Mouse (Mus musculus) liver, embryonic 13.5 days (tissue): ENCODE results near the gene Ociad1. TPM values are rescaled to one million over a fixed set of nuclear protein-coding genes. Genes with fewer than 3 reads are reported as not detected.
A peak's percentile ranks its signal among the peaks of the same experiment; 100 is the strongest.
"Not testable (repeated sequence)": the region's sequence is repeated elsewhere in the genome, so short reads cannot be mapped to it uniquely, and the experiment has no call there.

ENCODE experiments used
- ATAC-seq: fragments of 200-750 bp; cut with Nextera tagmentation; 2 replicates; pipeline ENCODE4 v1.8.0; 2017; ENCODE audit warnings: low read depth, mild to moderate bottlenecking, moderate number of reproducible peaks, moderate library complexity
- DNase-seq: peaks from one replicate; pipeline ENCODE4 v3.0.0; 2022
- H3K27ac ChIP-seq: fragments of 300-500 bp; sonication (generic); 2 replicates; pipeline ENCODE4 v1.5.1; 2015; ENCODE audit warnings: moderate library complexity, mild to moderate bottlenecking, inconsistent platforms
- H3K27me3 ChIP-seq: fragments of 300-500 bp; sonication (generic); 2 replicates; pipeline ENCODE4 v1.6.1; 2015; ENCODE audit warnings: mild to moderate bottlenecking, inconsistent platforms
- H3K36me3 ChIP-seq: fragments of 300-500 bp; sonication (generic); 2 replicates; pipeline ENCODE4 v1.6.1; 2015; ENCODE audit warnings: mild to moderate bottlenecking, inconsistent platforms
- H3K4me1 ChIP-seq: fragments of 300-500 bp; sonication (generic); replicated peaks from 2 replicates; pipeline ENCODE4 v1.6.1; 2015; ENCODE audit warnings: inconsistent platforms
- H3K4me2 ChIP-seq: fragments of 300-500 bp; sonication (generic); 2 replicates; pipeline ENCODE4 v1.6.1; 2015; ENCODE audit warnings: inconsistent platforms, mild to moderate bottlenecking, moderate library complexity
- H3K4me3 ChIP-seq: fragments of 300-500 bp; sonication (generic); replicated peaks from 2 replicates; pipeline ENCODE4 v1.5.1; 2015; ENCODE audit warnings: mild to moderate bottlenecking, inconsistent platforms
- H3K9ac ChIP-seq: fragments of 300-500 bp; sonication (generic); 2 replicates; pipeline ENCODE4 v1.6.1; 2015; ENCODE audit warnings: mild to moderate bottlenecking, inconsistent platforms
- H3K9me3 ChIP-seq: fragments of 300-500 bp; sonication (generic); replicated peaks from 2 replicates; pipeline ENCODE4 v1.6.1; 2016; ENCODE audit warnings: inconsistent platforms
- WGBS: fragments of 180-500 bp; shearing (Covaris S2); methylation state at CpG from one replicate; pipeline ENCODE4 v1.1.7; 2015; ENCODE audit not compliant: insufficient replicate concordance; 5-methylcytosine and 5-hydroxymethylcytosine counted together
- polyA plus RNA-seq: library from polyadenylated mRNA; unstranded; fragments of >200 nt; fragmentation: Nextera tagmentation; extraction: Ambion mirVana; gene quantifications from 2 replicates; pipeline ENCODE4 v1.2.1, GENCODE M21; 2015

The Ociad1 gene
- polyA plus RNA-seq, 1 experiment from 2014 or later = 144 TPM

GRCm38 (mm10) chr5:73313591-73313990, 21.0 kb downstream of the Ociad1 start:
- H3K4me1 ChIP-seq = peaks cover 63% of the 10 kb centered on the region
- H3K27ac ChIP-seq = peak overlapping the region; percentile 87
- H3K27me3 ChIP-seq = no peaks in the 10 kb centered on the region
- 45% methylated on average over 10 of the region's 10 CpGs for WGBS
- no peaks in the 10 kb centered on the region for H3K9me3 ChIP-seq
- H3K4me2 ChIP-seq = peak overlapping the region; percentile 48
- no peak overlapping the region for H3K9ac ChIP-seq
- peak; percentile 53 for DNase-seq
- H3K36me3 ChIP-seq = peaks cover 75% of the 10 kb centered on the region
- peak; percentile 66 for ATAC-seq
- H3K4me3 ChIP-seq = 0 out of 2 replicates have a peak overlapping the region, but pooled peaks have one; percentile 3

- Histone ChIP-seq H3K27ac (peak overlapping the region; percentile 68), H3K4me2 (no peak overlapping the region), H3K4me3 (no peak overlapping the region), H3K27me3 (no peaks in the 10 kb centered on the region), H3K9me3 (no peaks in the 10 kb centered on the region), H3K9ac (no peak overlapping the region), H3K4me1 (peaks cover 64% of the 10 kb centered on the region), H3K36me3 (peaks cover 67% of the 10 kb centered on the region)
- DNase-seq (no peak), ATAC-seq (no peak)
- WGBS = 95% methylated on average over 2 of the region's 2 CpGs
Measured at GRCm38 (mm10) chr5:73314654-73315053, 22.1 kb downstream of the Ociad1 start.

GRCm38 (mm10) chr5:73319306-73319705, 26.7 kb downstream of the Ociad1 start:
- DNase-seq = no peak
- Histone ChIP-seq H3K36me3 (peaks cover 34% of the 10 kb centered on the region), H3K4me2 (no peak overlapping the region), H3K4me1 (peaks cover 24% of the 10 kb centered on the region), H3K27me3 (no peaks in the 10 kb centered on the region), H3K9ac (no peak overlapping the region), H3K4me3 (no peak overlapping the region), H3K27ac (0 out of 2 replicates have a peak overlapping the region, but pooled peaks have one; percentile 9), H3K9me3 (no peaks in the 10 kb centered on the region)
- no peak for ATAC-seq
- WGBS = 77% methylated on average over 5 of the region's 5 CpGs

DNA sequence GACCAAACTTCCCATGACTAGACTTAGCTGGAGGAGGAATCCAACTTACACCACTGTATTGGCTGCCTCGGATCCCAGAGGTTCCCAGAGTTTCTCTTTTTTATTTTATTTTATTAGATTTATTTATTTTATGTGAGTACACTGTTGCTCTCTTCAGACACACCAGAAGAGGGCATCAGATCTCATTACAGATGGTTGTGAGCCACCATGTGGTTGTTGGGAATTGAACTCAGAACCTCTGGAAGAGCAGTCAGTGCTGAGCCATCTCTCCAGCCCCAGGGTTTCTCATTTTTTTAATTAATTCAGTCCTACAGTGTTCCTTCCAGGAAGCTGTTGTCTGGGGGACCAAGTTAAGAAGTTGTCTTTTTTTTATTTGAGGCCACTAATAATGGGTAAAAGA, 30.1 kb downstream of the Ociad1 start:
- not testable (repeated sequence) for H3K9ac ChIP-seq, H3K4me3 ChIP-seq, H3K36me3 ChIP-seq, H3K4me1 ChIP-seq, H3K27me3 ChIP-seq, DNase-seq, H3K27ac ChIP-seq, H3K4me2 ChIP-seq, ATAC-seq, H3K9me3 ChIP-seq
- 73% methylated on average over 1 of the region's 1 CpGs for WGBS

DNA sequence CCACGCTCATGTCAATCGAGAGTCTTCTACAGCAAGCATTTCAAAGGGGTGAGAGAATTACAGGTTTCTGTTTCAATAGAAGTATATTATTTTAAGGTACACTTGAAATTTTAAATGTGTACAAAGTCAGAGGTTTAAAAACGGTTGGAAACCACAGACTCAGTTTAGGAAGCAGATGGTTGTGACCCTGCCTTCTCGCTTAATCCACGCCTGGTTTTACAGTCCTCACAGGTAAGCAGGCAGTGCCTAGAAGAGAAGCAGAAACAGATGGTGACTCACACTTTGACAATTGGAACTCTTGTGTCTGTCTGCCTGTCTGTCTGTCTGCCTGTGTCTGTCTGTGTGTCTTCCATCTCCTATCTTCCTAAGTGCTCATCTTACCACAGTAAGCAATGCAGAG, 31.0 kb downstream of the Ociad1 start:
- Histone ChIP-seq H3K27me3 (no peaks in the 10 kb centered on the region), H3K9me3 (no peaks in the 10 kb centered on the region), H3K4me3 (no peak overlapping the region), H3K4me2 (no peak overlapping the region), H3K36me3 (no peaks in the 10 kb centered on the region), H3K27ac (no peak overlapping the region), H3K4me1 (peaks cover 5% of the 10 kb centered on the region), H3K9ac (no peak overlapping the region)
- ATAC-seq (no peak), DNase-seq (no peak)
- WGBS = 58% methylated on average over 5 of the region's 5 CpGs

GRCm38 (mm10) chr5:73324526-73325170, 32.1 kb downstream of the Ociad1 start:
- Histone ChIP-seq H3K4me3 (no peak overlapping the region), H3K4me1 (no peaks in the 10 kb centered on the region), H3K27ac (no peak overlapping the region), H3K9ac (no peak overlapping the region), H3K27me3 (no peaks in the 10 kb centered on the region), H3K36me3 (no peaks in the 10 kb centered on the region), H3K9me3 (no peaks in the 10 kb centered on the region), H3K4me2 (no peak overlapping the region)
- 74% methylated on average over 8 of the region's 8 CpGs for WGBS
- no peak for DNase-seq
- no peak for ATAC-seq

DNA sequence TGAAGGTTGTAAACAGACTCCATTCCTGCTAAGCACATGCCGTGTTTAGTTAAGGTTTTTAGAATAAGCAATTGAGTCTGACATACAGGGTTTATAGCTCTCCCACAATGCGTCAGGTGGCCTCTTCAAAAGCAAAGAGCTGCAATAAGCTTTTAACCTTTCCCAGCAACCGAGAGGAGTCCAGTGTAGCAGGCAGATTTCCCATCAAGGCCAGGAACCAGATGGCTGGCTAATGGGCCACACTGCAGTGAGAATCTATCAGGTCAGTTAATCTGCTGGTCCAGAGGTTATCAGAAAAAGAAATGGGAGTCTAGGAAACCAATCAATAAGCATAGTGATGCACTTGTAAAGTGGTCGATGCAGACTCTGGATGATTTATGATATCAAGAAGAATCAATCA, 38.4 kb downstream of the Ociad1 start:
- no peak overlapping the region for H3K4me3 ChIP-seq
- H3K4me2 ChIP-seq = no peak overlapping the region
- no peaks in the 10 kb centered on the region for H3K36me3 ChIP-seq
- no peaks in the 10 kb centered on the region for H3K4me1 ChIP-seq
- H3K9ac ChIP-seq = no peak overlapping the region
- 57% methylated on average over 4 of the region's 4 CpGs for WGBS
- DNase-seq (no peak), ATAC-seq (no peak)
- no peaks in the 10 kb centered on the region for H3K9me3 ChIP-seq
- no peak overlapping the region for H3K27ac ChIP-seq
- no peaks in the 10 kb centered on the region for H3K27me3 ChIP-seq

GRCm38 (mm10) chr5:73336448-73336847, 43.9 kb downstream of the Ociad1 start:
- no peaks in the 10 kb centered on the region for H3K9me3 ChIP-seq
- H3K27me3 ChIP-seq = peaks cover 30% of the 10 kb centered on the region
- no peak for DNase-seq
- peaks cover 19% of the 10 kb centered on the region for H3K4me1 ChIP-seq
- no peak overlapping the region for H3K4me2 ChIP-seq
- H3K27ac ChIP-seq = no peak overlapping the region
- H3K9ac ChIP-seq = no peak overlapping the region
- WGBS = 56% methylated on average over 5 of the region's 5 CpGs
- ATAC-seq = no peak
- H3K4me3 ChIP-seq = no peak overlapping the region
- no peaks in the 10 kb centered on the region for H3K36me3 ChIP-seq

GRCm38 (mm10) chr5:73337961-73338831, 45.6 kb downstream of the Ociad1 start:
- Histone ChIP-seq H3K27me3 (peaks cover 39% of the 10 kb centered on the region), H3K4me1 (peaks cover 24% of the 10 kb centered on the region), H3K36me3 (no peaks in the 10 kb centered on the region), H3K27ac (no peak overlapping the region), H3K9me3 (no peaks in the 10 kb centered on the region), H3K4me3 (peak overlapping the region; percentile 62), H3K9ac (peak overlapping the region; percentile 61), H3K4me2 (peak overlapping the region; percentile 76)
- WGBS = 7% methylated on average over 39 of the region's 41 CpGs
- ATAC-seq (peak; percentile 50; the same call in 1 of the 2 replicates), DNase-seq (no peak)

DNA sequence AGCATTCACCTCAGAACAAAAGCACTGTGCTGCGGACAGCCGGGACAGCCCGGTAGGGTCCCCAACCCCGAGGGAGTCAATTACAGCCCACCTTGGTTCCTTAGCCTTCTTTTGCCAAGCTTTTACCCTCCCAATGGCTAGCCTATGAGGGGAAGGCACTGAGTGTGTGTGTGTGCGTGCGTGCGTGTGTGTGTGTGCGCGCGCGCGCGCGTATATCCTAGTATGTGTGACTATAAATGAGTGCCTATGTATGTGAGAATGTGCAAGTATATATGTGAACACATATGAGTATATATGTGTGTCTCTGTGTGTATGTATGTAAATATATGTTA, 46.2 kb downstream of the Ociad1 start:
- Histone ChIP-seq H3K4me2 (peak overlapping the region; percentile 76), H3K36me3 (no peaks in the 10 kb centered on the region), H3K9ac (peak overlapping the region; percentile 61), H3K27ac (no peak overlapping the region), H3K4me3 (peak overlapping the region; percentile 62), H3K4me1 (peaks cover 24% of the 10 kb centered on the region), H3K27me3 (peaks cover 45% of the 10 kb centered on the region), H3K9me3 (no peaks in the 10 kb centered on the region)
- peak; percentile 39; the same call in 1 of the 2 replicates for ATAC-seq
- 50% methylated on average over 14 of the region's 14 CpGs for WGBS
- no peak for DNase-seq

GRCm38 (mm10) chr5:73339779-73340722, 47.5 kb downstream of the Ociad1 start:
- Histone ChIP-seq H3K27ac (no peak overlapping the region), H3K9ac (no peak overlapping the region), H3K4me3 (no peak overlapping the region), H3K4me2 (no peak overlapping the region), H3K9me3 (no peaks in the 10 kb centered on the region), H3K4me1 (peaks cover 24% of the 10 kb centered on the region), H3K27me3 (peaks cover 56% of the 10 kb centered on the region), H3K36me3 (no peaks in the 10 kb centered on the region)
- ATAC-seq = peak; percentile 38
- DNase-seq = no peak
- 78% methylated on average over 9 of the region's 9 CpGs for WGBS
